Mouse (Mus musculus) liver, adult (tissue): Measurements from ENCODE around the gene Pelp1.

Source experiments
- GATA4 ChIP-seq: IDR thresholded peaks from 2 replicates; pipeline ENCODE4 v1.6.1; 2014; ENCODE audit warnings: mild to moderate bottlenecking, low read length; ENCODE audit not compliant: insufficient replicate concordance

The Pelp1 gene

GRCm38 (mm10) chr11:70433951-70434350 lies 24.1 kb upstream of the Pelp1 start:
- no peak for TF ChIP-seq GATA4

GRCm38 (mm10) chr11:70433569-70433943 lies 23.7 kb upstream of the Pelp1 start:
- TF ChIP-seq GATA4 = no peak

- peak; percentile 77; the same call in 1 of the 2 replicates for TF ChIP-seq GATA4
Measured at GRCm38 (mm10) chr11:70432895-70433568, 23.2 kb upstream of the Pelp1 start.

GRCm38 (mm10) chr11:70432048-70432894 lies 22.4 kb upstream of the Pelp1 start, which contains the start of gene Arrb2:
Gene Arrb2, plus strand, starts transcription at chr11:70432635.
- peak; percentile 57; the same call in 1 of the 2 replicates for TF ChIP-seq GATA4

GRCm38 (mm10) chr11:70431574-70431973 lies 21.7 kb upstream of the Pelp1 start:
- TF ChIP-seq GATA4 = no peak

- no peak for TF ChIP-seq GATA4
Measured at GRCm38 (mm10) chr11:70419486-70419885, 9.7 kb upstream of the Pelp1 start.

GRCm38 (mm10) chr11:70418199-70418598 lies 8.4 kb upstream of the Pelp1 start:
- TF ChIP-seq GATA4 = no peak

- no peak for TF ChIP-seq GATA4
Measured at GRCm38 (mm10) chr11:70413961-70414360, 4.1 kb upstream of the Pelp1 start.

- no peak for TF ChIP-seq GATA4
Measured at GRCm38 (mm10) chr11:70412591-70412990, 2.8 kb upstream of the Pelp1 start.

- no peak for TF ChIP-seq GATA4
Measured at GRCm38 (mm10) chr11:70410297-70410643, 439 bp upstream of the Pelp1 start.

- peak; percentile 71; the same call in 1 of the 2 replicates for TF ChIP-seq GATA4
Measured at GRCm38 (mm10) chr11:70403598-70403997, 6.2 kb downstream of the Pelp1 start.

GRCm38 (mm10) chr11:70389421-70389820 lies 20.4 kb downstream of the Pelp1 start:
- no peak for TF ChIP-seq GATA4

GRCm38 (mm10) chr11:70387436-70387835 lies 22.4 kb downstream of the Pelp1 start:
- TF ChIP-seq GATA4 = no peak

GRCm38 (mm10) chr11:70384136-70384535 lies 25.7 kb downstream of the Pelp1 start:
- no peak for TF ChIP-seq GATA4

GRCm38 (mm10) chr11:70381330-70381729 lies 28.5 kb downstream of the Pelp1 start:
- TF ChIP-seq GATA4 = no peak

GRCm38 (mm10) chr11:70380478-70381005 lies 29.3 kb downstream of the Pelp1 start:
- TF ChIP-seq GATA4 = no peak
